ENCODE assay signal across 7 mouse cellular contexts in the genomic region with DNA sequence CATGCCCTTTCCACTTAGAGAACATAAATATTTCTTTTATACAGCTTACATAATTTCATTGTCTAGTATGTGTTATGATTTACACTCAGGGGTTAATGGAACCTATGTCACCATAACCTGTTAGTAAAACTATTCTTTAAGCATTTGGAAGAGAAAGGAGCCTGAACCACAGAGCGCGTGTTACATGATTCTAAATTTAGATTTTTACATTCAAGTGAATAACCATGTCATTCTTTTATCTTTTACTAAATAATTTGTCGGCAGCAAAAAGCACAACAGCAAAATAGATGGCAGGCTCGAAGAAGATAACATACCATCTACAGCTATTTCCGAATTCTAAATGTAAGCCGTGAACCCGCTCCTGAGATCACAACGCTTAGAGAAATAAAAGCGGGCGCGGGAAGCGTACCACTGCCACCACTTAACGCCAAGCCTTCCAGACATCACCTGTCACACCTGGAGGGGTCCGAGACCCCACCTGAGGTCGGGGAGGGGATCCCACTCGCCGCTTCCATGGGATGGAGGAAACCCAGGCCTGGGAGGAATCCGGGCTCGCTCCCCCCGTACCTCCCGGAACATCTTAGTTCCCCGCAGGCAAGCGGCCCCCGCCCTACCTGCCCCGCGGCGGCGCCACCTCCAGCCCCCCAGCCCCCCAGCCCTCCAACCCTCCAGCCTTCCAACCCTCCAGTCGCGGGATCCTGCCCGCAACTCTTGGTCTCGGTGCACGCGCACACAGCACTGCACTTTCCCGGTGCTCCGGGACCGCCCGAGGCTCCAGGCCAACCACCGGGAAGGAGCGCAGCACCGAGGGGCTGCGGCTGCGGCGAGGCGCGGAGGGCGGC. TPM values are rescaled to one million over a fixed set of nuclear protein-coding genes. Genes with fewer than 3 reads are reported as not detected.
DNase-seq lines count a peak whose midpoint lies in the region; ATAC-seq and TF ChIP-seq lines count a peak whose summit lies in the region.

No protein-coding gene starts in this region.

- peak overlapping the region; percentile 83 for H3K4me3 ChIP-seq in left cerebral cortex, adult 2 months
- peak overlapping the region; percentile 60 for H3K4me3 ChIP-seq in midbrain, embryonic 15.5 days

- peak overlapping the region; percentile 61; the same call in 1 of the 2 replicates for H3K27ac ChIP-seq in left cerebral cortex, adult 2 months
- H3K27ac ChIP-seq in midbrain, embryonic 15.5 days, result peak overlapping the region; percentile 95

- peak; percentile 19 to 24 for DNase-seq in left cerebral cortex, adult 2 months (ENCODE audit: extremely low spot score in 1 of 2, low spot score in 2 of 2)
- no peak for DNase-seq in left cerebral cortex, adult 8-10 months (ENCODE audit: low spot score in 2 of 2)
- peak; percentile 17 for DNase-seq in Muller cell, postnatal 12 days (ENCODE audit: inconsistent ontology term)
- peak; percentile 28 for DNase-seq in embryo, embryonic 10.5 days (ENCODE audit: low spot score)
- DNase-seq in induced T-regulatory cell, adult 2 months (ENCODE audit: low read depth), result peak; percentile 40
- DNase-seq in c-Kit-positive CD71-positive TER-119-positive erythroid progenitor cells, embryonic 14.5 days (ENCODE audit: low spot score), result no peak

- ATAC-seq in midbrain, embryonic 15.5 days (replicated peaks), result peak; percentile 80

- TF ChIP-seq CTCF in left cerebral cortex, adult 2 months (IDR thresholded peaks at IDR 0.05), result no peak

- H3K4me1 ChIP-seq in midbrain, embryonic 15.5 days, result peaks cover 15% of the 10 kb centered on the region; the same call in 1 of the 2 replicates

- H3K27me3 ChIP-seq in midbrain, embryonic 15.5 days (replicated peaks), result peaks cover 11% of the 10 kb centered on the region; the same call in 1 of the 2 replicates

- no peaks in the 10 kb centered on the region for H3K9me3 ChIP-seq in midbrain, embryonic 15.5 days

- peak overlapping the region; percentile 59 for H3K9ac ChIP-seq in midbrain, embryonic 15.5 days

- WGBS in midbrain, embryonic 15.5 days, result 3% methylated on average over 47 of the region's 47 CpGs

- intact Hi-C loops in left cerebral cortex, adult 2 months (cut with DNase I), result loop anchor here (5.0 kb wide), 3 partner anchors 47 to 97 kb away; no protein-coding TSS in a partner anchor

- 0 out of 2 replicates have a peak, but pooled peaks cover 5% of the 10 kb centered on the region for H3K36me3 ChIP-seq in midbrain, embryonic 15.5 days (replicated peaks)

- H3K4me2 ChIP-seq in midbrain, embryonic 15.5 days, result peak overlapping the region; percentile 86

RNA-seq across cellular contexts. Expression of a gene that starts 0.6 kb away (rescaled TPM):
- 10 to 100 TPM; 30.1 to 32.2 TPM for total RNA-seq in left cerebral cortex, adult 2 months (2021)
- total RNA-seq in left cerebral cortex, adult 8-10 months (2022), result 10 to 100 TPM; 28.8 to 31.9 (median 29.2) TPM
- 10.1 and 11.9 TPM in 2 replicates for polyA plus RNA-seq in midbrain, embryonic 15.5 days (2015; fragmentation: Nextera tagmentation; extraction: Ambion mirVana)

Comparison
In these comparisons a context has a peak if more than half of its experiments do, and no peak if none do; other contexts are left out.
1. DNase-seq: peak in left cerebral cortex, adult 2 months (2 of 2), Muller cell, postnatal 12 days (single experiment), embryo, embryonic 10.5 days (single experiment) and induced T-regulatory cell, adult 2 months (single experiment); none in left cerebral cortex, adult 8-10 months (0 of 2) and c-Kit-positive CD71-positive TER-119-positive erythroid progenitor cells, embryonic 14.5 days (single experiment).